Mouse (Mus musculus): ENCODE measurements around the gene Slc38a10. TPM values are rescaled to one million over a fixed set of nuclear protein-coding genes. Genes with fewer than 3 reads are reported as not detected.

Slc38a10 gene
- polyA plus RNA-seq, 1 experiment from 2014 or later = 83.9 TPM

DNA sequence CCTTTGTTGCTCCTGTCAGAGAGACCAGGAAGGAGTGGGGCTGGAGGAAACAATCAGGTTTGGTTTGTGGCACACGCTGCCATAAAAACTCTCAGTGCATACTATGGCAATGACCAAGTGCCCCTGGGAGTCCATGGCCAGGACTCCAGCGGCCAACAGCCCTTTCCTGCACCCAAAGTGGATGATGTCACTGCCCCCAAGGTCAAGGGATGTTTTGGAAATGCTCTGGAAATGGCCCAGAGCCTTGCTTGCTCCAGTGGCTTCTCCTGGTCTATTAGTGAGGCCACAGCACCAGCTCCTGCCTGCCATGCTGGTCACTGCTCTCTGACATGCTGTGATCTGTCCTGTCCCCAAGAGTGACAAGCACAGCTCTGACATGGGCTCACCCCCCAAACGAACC, 75.0 kb downstream of the Slc38a10 start:
- no peaks in the 10 kb centered on the region for H3K27me3 ChIP-seq (ENCODE audit: insufficient read depth, low read length)
- DNase-seq (no peak), ATAC-seq (ENCODE audit: insufficient read depth) (no peak)
- no peaks in the 10 kb centered on the region for H3K4me1 ChIP-seq (ENCODE audit: insufficient read depth)
- H3K36me3 ChIP-seq (ENCODE audit: insufficient read depth) = peaks cover 72% of the 10 kb centered on the region
- H3K9me3 ChIP-seq (ENCODE audit: low read depth, low read length) = no peaks in the 10 kb centered on the region
- no peak overlapping the region for H3K9ac ChIP-seq
- H3K27ac ChIP-seq (ENCODE audit: low read depth) = no peak overlapping the region
- no peak overlapping the region for H3K4me2 ChIP-seq
- no peak overlapping the region for H3K4me3 ChIP-seq (ENCODE audit: low read depth, low read length)
- WGBS = 67% methylated on average over 3 of the region's 3 CpGs
- TF ChIP-seq CTCF (IDR thresholded peaks at IDR 0.05; ENCODE audit: low read depth) = no peak

DNA sequence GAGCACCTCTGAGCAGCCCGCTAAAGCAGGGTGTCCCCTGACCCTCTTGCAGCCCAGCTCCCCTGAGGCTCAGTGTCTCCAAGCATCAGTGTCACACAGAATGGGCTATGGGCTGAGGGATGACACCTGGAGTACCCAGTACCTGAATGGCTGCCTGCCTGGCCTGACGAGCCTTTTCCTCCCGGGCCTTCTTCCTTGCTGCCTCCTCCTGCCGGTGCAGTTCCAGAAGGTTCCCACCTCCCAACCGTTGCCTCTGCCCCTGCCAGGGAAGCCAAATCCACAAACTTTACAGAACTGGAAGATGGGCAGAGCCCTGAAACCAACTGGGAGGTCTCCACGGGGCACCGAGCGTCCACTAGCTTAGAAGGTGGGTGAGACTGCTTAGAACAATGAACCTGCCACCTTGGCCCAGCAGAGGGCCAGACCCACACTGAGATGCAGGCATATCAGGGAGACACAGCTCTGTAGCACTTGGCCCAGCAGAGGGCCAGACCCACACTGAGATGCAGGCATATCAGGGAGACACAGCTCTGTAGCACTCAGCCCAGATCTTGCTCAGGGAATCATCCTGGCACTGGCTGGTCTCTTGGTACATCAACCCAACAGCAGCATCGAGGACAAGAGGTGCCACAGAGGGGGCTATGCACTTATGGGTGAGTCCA, 78.0 kb downstream of the Slc38a10 start:
- Histone ChIP-seq H3K36me3 (ENCODE audit: insufficient read depth) (peaks cover 79% of the 10 kb centered on the region), H3K4me3 (ENCODE audit: low read depth, low read length) (no peak overlapping the region), H3K27me3 (ENCODE audit: insufficient read depth, low read length) (no peaks in the 10 kb centered on the region), H3K9ac (no peak overlapping the region), H3K27ac (ENCODE audit: low read depth) (no peak overlapping the region), H3K9me3 (ENCODE audit: low read depth, low read length) (no peaks in the 10 kb centered on the region), H3K4me1 (ENCODE audit: insufficient read depth) (no peaks in the 10 kb centered on the region; the same call in 1 of the 2 replicates), H3K4me2 (no peak overlapping the region)
- ATAC-seq (ENCODE audit: insufficient read depth) (no peak), DNase-seq (no peak)
- peak; percentile 48 for TF ChIP-seq CTCF (IDR thresholded peaks at IDR 0.05; ENCODE audit: low read depth)
- 83% methylated on average over 9 of the region's 9 CpGs for WGBS

DNA sequence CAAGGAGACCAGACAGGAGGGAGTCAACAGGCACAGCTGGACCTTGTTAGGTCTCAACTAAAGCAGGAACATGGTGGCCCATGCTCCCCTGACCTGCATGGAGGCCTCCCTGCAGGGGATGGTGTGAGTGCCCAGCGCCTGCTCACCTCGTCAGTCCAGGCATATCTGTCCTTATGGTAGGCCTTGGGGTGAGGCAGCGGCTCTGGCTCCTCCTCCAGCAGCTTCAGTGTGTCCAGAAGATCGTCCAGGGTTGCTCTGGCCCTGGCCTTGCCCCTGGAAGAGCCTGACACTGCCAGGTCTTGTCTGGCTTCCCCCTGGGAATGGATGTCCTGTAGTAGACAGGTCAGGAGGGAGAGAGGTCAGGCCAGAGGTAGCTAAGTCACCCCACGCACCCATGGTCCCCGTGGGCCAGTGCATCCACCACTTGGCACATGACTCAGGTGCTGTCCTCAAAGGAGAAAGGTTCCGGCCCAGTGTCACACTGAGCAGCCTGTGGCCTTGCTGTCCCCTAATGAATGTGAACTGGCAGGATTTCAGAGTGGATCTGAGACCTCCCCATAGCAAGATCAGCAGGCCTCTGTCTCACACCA, 79.3 kb downstream of the Slc38a10 start:
- Histone ChIP-seq H3K9me3 (ENCODE audit: low read depth, low read length) (no peaks in the 10 kb centered on the region), H3K9ac (no peak overlapping the region; the same call in 1 of the 2 replicates), H3K36me3 (ENCODE audit: insufficient read depth) (peaks cover 91% of the 10 kb centered on the region), H3K4me2 (no peak overlapping the region), H3K27ac (ENCODE audit: low read depth) (no peak overlapping the region), H3K4me1 (ENCODE audit: insufficient read depth) (no peaks in the 10 kb centered on the region; the same call in 1 of the 2 replicates), H3K27me3 (ENCODE audit: insufficient read depth, low read length) (no peaks in the 10 kb centered on the region), H3K4me3 (ENCODE audit: low read depth, low read length) (no peak overlapping the region)
- DNase-seq (no peak), ATAC-seq (ENCODE audit: insufficient read depth) (no peak)
- no peak for TF ChIP-seq CTCF (IDR thresholded peaks at IDR 0.05; ENCODE audit: low read depth)
- WGBS = 72% methylated on average over 7 of the region's 7 CpGs

DNA sequence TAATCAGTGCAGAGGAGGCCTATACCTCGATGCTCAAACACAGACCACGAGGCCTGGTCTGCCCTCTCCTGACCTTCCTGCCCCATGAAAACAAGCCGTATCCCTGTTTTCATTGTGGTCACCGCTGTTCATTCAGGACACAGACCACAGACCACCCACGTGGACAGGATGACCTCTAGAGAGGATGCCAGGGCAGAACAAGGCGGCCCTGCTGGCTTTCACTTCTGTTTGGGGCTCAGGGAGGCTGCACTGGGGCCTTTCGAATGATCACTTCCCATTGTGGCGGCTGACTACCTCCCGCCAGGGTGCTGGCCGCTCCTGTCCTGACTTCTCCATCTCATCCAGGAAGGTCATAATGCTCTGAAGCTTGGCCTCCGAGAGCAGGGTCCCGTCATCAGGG, 80.1 kb downstream of the Slc38a10 start:
- H3K27ac ChIP-seq (ENCODE audit: low read depth) = no peak overlapping the region
- DNase-seq (no peak), ATAC-seq (ENCODE audit: insufficient read depth) (no peak)
- peaks cover 91% of the 10 kb centered on the region for H3K36me3 ChIP-seq (ENCODE audit: insufficient read depth)
- no peak overlapping the region for H3K4me2 ChIP-seq
- no peak for TF ChIP-seq CTCF (IDR thresholded peaks at IDR 0.05; ENCODE audit: low read depth)
- no peak overlapping the region for H3K9ac ChIP-seq
- H3K4me1 ChIP-seq (ENCODE audit: insufficient read depth) = no peaks in the 10 kb centered on the region; the same call in 1 of the 2 replicates
- no peak overlapping the region for H3K4me3 ChIP-seq (ENCODE audit: low read depth, low read length)
- H3K9me3 ChIP-seq (ENCODE audit: low read depth, low read length) = no peaks in the 10 kb centered on the region
- 52% methylated on average over 12 of the region's 12 CpGs for WGBS
- no peaks in the 10 kb centered on the region for H3K27me3 ChIP-seq (ENCODE audit: insufficient read depth, low read length)

DNA sequence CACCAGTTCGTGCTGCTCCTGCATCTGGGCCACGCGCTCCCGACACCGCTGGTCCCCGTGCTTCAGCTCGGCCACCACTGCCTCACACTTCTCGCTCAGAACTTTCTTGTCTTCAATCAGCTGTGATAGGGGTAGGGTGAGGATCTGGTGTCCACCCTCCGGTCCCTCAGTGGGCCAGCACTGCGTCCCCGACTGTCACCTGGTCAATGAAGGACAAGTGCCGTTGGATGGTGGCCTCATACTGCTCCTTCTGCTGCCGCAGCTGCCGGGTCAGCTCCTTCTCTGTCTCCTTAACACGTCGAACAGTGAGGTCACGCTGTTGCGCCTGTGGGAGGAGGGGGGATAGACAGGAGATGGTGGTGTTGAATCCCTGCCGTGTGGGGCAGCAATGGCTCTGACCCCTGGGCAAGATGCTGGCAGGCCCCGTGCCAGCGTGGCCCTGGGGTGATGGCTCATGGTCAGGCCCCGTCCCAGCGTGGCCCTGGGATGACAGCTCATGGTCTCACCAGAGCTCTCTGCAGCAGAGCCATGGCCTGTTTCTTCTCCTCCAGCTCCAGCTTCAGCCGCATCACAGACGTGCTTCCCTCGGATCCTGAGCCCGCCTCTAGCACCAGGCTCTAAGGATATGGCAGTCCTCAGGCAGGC, 80.7 kb downstream of the Slc38a10 start:
- no peak for TF ChIP-seq CTCF (IDR thresholded peaks at IDR 0.05; ENCODE audit: low read depth)
- H3K4me2 ChIP-seq = no peak overlapping the region
- DNase-seq (no peak), ATAC-seq (ENCODE audit: insufficient read depth) (no peak)
- 82% methylated on average over 27 of the region's 27 CpGs for WGBS
- no peak overlapping the region for H3K27ac ChIP-seq (ENCODE audit: low read depth)
- peaks cover 89% of the 10 kb centered on the region for H3K36me3 ChIP-seq (ENCODE audit: insufficient read depth)
- H3K9me3 ChIP-seq (ENCODE audit: low read depth, low read length) = no peaks in the 10 kb centered on the region
- no peak overlapping the region for H3K9ac ChIP-seq
- no peaks in the 10 kb centered on the region; the same call in 1 of the 2 replicates for H3K4me1 ChIP-seq (ENCODE audit: insufficient read depth)
- H3K27me3 ChIP-seq (ENCODE audit: insufficient read depth, low read length) = no peaks in the 10 kb centered on the region
- no peak overlapping the region for H3K4me3 ChIP-seq (ENCODE audit: low read depth, low read length)

DNA sequence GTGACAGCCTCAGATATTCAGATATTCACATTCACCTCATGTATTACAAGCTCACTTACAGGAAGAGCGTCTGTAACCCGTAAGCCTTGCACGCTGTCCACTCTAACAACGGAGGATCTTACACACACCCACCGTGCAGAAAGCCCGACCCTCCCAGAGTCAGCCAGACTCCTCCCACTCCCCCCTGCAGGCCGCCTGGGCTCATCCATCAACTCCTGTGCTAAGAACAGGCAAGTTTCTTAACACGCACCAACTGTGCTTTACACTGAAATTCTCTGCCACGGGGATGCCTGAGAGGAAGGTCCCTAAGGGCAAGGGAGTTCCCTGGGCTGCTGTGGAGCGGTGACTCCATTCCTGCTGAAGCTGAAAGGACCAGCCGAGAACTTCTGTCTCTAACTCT, 81.9 kb downstream of the Slc38a10 start:
- H3K4me1 ChIP-seq (ENCODE audit: insufficient read depth) = no peaks in the 10 kb centered on the region; the same call in 1 of the 2 replicates
- peaks cover 91% of the 10 kb centered on the region for H3K36me3 ChIP-seq (ENCODE audit: insufficient read depth)
- no peak overlapping the region for H3K9ac ChIP-seq
- H3K4me2 ChIP-seq = no peak overlapping the region
- TF ChIP-seq CTCF (IDR thresholded peaks at IDR 0.05; ENCODE audit: low read depth) = no peak
- no peaks in the 10 kb centered on the region for H3K9me3 ChIP-seq (ENCODE audit: low read depth, low read length)
- no peak for ATAC-seq (ENCODE audit: insufficient read depth)
- no peak overlapping the region for H3K27ac ChIP-seq (ENCODE audit: low read depth)
- 22% methylated on average over 11 of the region's 11 CpGs for WGBS
- no peaks in the 10 kb centered on the region for H3K27me3 ChIP-seq (ENCODE audit: insufficient read depth, low read length)
- DNase-seq = peak; percentile 53
- H3K4me3 ChIP-seq (ENCODE audit: low read depth, low read length) = no peak overlapping the region

DNA sequence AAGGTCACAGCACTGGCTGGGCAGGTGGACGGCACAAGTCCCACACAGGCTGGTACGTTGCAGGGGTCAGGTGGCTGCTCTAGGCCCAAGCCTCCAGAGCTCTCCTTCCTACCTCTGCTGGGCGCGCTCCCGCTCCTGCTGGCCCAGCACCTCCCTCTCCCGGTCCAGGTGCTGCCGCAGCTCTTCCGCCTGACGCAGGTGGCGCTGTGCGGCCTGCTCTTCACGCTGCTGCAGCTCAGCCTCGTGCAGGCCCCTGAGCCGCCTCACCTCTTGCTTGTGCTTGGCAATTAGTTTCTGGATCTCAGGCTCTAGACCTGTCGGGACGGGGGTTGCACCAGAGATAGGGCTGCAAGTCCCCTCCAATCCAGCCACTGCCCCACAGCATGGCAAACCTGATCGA, 83.3 kb downstream of the Slc38a10 start:
- H3K9me3 ChIP-seq (ENCODE audit: low read depth, low read length) = no peaks in the 10 kb centered on the region
- peaks cover 92% of the 10 kb centered on the region for H3K36me3 ChIP-seq (ENCODE audit: insufficient read depth)
- no peaks in the 10 kb centered on the region for H3K27me3 ChIP-seq (ENCODE audit: insufficient read depth, low read length)
- H3K27ac ChIP-seq (ENCODE audit: low read depth) = no peak overlapping the region
- DNase-seq (no peak), ATAC-seq (ENCODE audit: insufficient read depth) (no peak)
- H3K4me2 ChIP-seq = no peak overlapping the region
- no peak overlapping the region for H3K9ac ChIP-seq
- WGBS = 60% methylated on average over 17 of the region's 17 CpGs
- no peaks in the 10 kb centered on the region; the same call in 1 of the 2 replicates for H3K4me1 ChIP-seq (ENCODE audit: insufficient read depth)
- peak; percentile 49 for TF ChIP-seq CTCF (IDR thresholded peaks at IDR 0.05; ENCODE audit: low read depth)
- no peak overlapping the region for H3K4me3 ChIP-seq (ENCODE audit: low read depth, low read length)

Measured in lung, embryonic 14.5 days (tissue).